Mouse (Mus musculus) c-Kit-positive CD71-negative TER-119-negative erythroid progenitor cells, embryonic 14.5 days (primary cell): ENCODE data around the gene Mrpl32.

Source experiments
- DNase-seq: peaks from one replicate; pipeline ENCODE4 v3.0.0-alpha.2; 2013; ENCODE audit warnings: low read depth

The Mrpl32 gene

GRCm38 (mm10) chr13:14612926-14613529 lies at the start of gene Mrpl32, which contains the start of gene Psma2:
Gene Mrpl32 (minus strand): TSS chr13:14613165.
Gene Psma2 (plus strand): TSS chr13:14613240.
- peak; percentile 95 for DNase-seq

GRCm38 (mm10) chr13:14649301-14649700 lies 36.3 kb upstream of the Mrpl32 start:
- no peak for DNase-seq

GRCm38 (mm10) chr13:14639998-14640397 lies 27.0 kb upstream of the Mrpl32 start:
- no peak for DNase-seq

DNA sequence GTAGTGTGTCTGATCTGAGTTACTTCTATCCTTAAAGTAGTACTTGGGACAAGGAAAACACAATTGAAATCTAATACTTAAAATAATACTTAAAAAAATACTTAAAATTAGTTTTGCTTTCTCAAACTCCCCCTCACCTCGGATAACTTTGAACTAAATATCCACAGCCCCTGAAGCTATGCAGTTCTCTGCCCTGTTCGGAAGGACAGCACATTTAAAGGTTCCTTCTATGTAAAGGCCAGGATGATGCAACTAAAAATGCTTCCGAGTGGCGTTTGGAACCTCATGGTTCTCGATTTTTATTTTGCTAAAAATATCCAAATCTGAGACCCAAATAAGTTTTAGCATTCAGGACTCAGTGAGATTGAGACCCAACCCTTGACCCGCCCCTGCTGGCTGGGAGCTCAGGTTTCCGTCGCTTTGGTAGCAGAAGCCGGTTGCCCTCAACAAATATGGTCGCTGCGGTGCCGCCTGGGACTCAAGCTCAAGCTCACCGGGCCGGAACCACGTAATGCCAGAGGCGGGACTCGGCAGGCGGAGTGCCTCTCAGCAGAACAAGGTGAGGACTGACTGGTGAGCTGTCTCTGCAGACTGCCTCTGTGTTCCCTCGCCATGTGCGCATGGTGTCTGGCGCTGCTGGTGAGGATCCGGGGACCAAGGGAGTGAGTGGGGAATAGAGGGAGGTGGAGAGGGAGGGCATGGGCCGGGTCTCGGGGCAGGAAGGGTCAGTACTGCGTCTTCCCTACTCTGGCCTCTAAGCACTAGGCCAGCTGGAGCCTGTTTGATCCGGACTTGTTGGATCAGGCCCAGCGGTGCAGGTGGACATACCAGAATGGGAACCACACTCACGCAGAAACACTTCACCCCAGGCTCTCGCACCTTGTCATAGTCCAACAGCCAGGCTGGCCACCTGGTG lies 17.0 kb upstream of the Mrpl32 start, which contains the start of gene AW209491:
AW209491 (plus strand) TSS at position 429 of the 916 bp plus-strand sequence.
- DNase-seq, result peak; percentile 86

- DNase-seq, result peak; percentile 43
Measured at GRCm38 (mm10) chr13:14618724-14619123, 5.8 kb upstream of the Mrpl32 start.

- no peak for DNase-seq
Measured at GRCm38 (mm10) chr13:14613553-14613952, 588 bp upstream of the Mrpl32 start.

- DNase-seq, result no peak
Measured at GRCm38 (mm10) chr13:14612463-14612862, 502 bp downstream of the Mrpl32 start.

DNA sequence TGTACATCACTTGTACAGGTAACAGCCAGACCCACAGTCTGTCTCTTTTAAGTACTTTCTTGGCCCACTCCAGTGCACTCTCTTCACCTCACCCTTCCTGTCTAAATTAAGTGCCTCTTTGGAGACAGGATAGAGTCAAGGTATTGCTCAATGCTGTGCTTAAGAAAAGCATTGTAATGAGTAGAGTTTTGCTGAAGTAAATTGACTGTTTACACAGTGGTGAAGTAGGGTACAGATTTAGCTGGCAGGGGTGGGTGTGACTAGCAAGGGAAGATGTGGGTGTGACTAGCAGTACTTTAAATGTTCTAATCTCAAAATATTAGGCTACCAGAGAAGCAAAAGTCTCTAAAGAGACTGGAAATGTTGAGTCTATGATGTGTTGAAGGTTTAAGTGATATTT lies 5.3 kb downstream of the Mrpl32 start:
- no peak for DNase-seq

DNA sequence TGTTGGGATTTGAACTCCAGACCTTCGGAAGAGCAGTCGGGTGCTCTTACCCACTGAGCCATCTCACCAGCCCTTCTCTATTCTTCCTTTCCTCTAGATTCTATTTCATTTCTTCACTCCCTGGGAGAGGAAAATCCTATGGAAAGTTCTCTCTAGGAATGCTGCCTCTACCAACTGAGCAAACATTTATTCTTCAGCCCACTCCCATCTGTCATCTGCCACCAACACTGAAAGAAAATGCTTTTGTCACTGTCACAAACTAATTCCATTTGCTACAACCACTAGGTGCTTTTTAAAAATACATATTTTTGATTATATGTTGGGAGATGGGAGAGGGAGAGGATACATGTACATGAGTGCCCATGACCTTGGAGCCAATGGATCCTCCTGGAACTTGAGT lies 10.2 kb downstream of the Mrpl32 start:
- DNase-seq, result no peak

GRCm38 (mm10) chr13:14580392-14580791 lies 32.6 kb downstream of the Mrpl32 start:
- no peak for DNase-seq

DNA sequence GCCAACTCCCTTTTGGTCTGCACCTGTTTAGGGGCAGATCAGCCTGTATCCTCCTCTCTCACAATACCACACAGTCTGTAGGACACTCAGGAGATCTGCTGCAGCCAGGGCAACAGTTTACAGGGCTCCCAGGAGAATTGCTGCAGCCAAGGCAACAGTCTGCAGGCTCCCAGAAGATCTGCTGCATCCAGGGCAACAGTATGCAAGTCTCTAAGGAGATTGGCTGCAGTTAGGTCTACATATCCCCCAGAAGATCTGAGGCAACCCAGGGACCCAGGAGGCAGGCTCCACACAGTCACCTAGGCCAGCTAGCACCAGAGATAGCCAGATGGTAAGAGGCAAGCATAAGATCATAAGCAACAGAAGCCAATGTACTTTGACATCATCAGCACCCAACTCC lies 38.8 kb downstream of the Mrpl32 start:
- no peak for DNase-seq

- DNase-seq, result no peak
Measured at GRCm38 (mm10) chr13:14561336-14561735, 51.6 kb downstream of the Mrpl32 start.
